Mouse (Mus musculus): Measurements from ENCODE around the gene Taf1a. TPM values are rescaled to one million over a fixed set of nuclear protein-coding genes. Genes with fewer than 3 reads are reported as not detected.
"Not testable (repeated sequence)": the region's sequence is repeated elsewhere in the genome, so short reads cannot be mapped to it uniquely, and the experiment has no call there.

Gene Taf1a
- polyA plus RNA-seq, 1 experiment, result 25.8 TPM

- DNase-seq, result no peak
- no peak for TF ChIP-seq CTCF (IDR thresholded peaks at IDR 0.05; ENCODE audit: borderline replicate concordance, insufficient read depth, low read depth, low read length)
- no peak for TF ChIP-seq POLR2A (IDR thresholded peaks at IDR 0.05; ENCODE audit: borderline replicate concordance, insufficient read depth, low read length)
- no peaks in the 10 kb centered on the region for H3K4me1 ChIP-seq (ENCODE audit: control insufficient read depth, insufficient read depth, low read length)
- H3K4me3 ChIP-seq (replicated peaks; ENCODE audit: insufficient read depth, low read depth, low read length), result no peak overlapping the region
- 83% methylated on average over 10 of the region's 10 CpGs for WGBS
- no peaks in the 10 kb centered on the region for H3K27me3 ChIP-seq (ENCODE audit: control insufficient read depth, insufficient read depth, low read length)
- no peak overlapping the region for H3K27ac ChIP-seq (ENCODE audit: insufficient read depth, low read length)
Measured at GRCm38 (mm10) chr1:183378321-183378941, 10.3 kb upstream of the Taf1a start.

DNA sequence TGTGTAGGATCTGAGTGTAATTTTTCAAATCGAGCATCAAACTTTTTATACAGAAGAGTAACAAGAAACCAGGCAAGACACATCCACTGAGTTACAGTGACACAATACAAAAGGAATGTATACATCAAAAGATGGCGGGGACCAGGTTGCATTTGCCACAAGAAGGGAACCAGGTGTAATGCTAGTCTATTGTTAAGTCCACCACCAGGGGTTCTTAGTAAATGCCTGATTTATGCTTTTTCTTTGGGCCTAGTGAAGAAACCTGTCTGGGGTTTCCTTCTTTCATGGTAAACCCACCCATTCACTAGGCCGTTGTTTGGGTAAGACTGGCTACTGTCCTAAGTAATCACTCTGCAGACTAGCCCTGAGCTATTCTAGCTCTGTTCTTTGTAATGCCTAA is 9.4 kb upstream of the Taf1a start:
- not testable (repeated sequence) for H3K27me3 ChIP-seq (ENCODE audit: control insufficient read depth, insufficient read depth, low read length); DNase-seq
- 86% methylated on average over 3 of the region's 3 CpGs for WGBS

DNA sequence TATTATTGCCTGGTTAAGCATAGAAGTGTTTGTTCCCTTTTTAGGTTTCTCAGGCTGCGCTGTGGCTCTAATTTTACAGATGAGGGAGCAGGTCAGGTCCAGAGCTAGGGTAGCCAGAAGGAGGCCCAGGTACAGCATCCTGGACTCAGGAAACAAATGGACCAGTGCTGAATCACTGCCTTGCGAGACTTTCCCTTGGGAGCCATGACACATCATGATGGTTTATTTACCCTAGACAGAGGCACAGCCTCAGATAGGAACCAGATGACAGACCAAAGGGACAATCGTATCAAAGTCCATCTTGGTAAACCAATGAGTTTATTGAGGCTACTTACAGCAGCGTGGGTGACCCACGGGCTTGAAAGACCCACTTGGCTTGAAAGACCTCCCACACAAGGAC is 7.0 kb upstream of the Taf1a start:
- no peaks in the 10 kb centered on the region for H3K4me1 ChIP-seq (ENCODE audit: control insufficient read depth, insufficient read depth, low read length)
- H3K27ac ChIP-seq (ENCODE audit: insufficient read depth, low read length), result no peak overlapping the region
- no peak for DNase-seq
- TF ChIP-seq CTCF (IDR thresholded peaks at IDR 0.05; ENCODE audit: borderline replicate concordance, insufficient read depth, low read depth, low read length) (no peak), POLR2A (IDR thresholded peaks at IDR 0.05; ENCODE audit: borderline replicate concordance, insufficient read depth, low read length) (no peak)
- no peak overlapping the region for H3K4me3 ChIP-seq (replicated peaks; ENCODE audit: insufficient read depth, low read depth, low read length)
- WGBS, result 89% methylated on average over 5 of the region's 5 CpGs
- H3K27me3 ChIP-seq (ENCODE audit: control insufficient read depth, insufficient read depth, low read length), result no peaks in the 10 kb centered on the region

More for the DNA sequence above, 9.4 kb upstream of the Taf1a start:
- H3K4me3 ChIP-seq (replicated peaks; ENCODE audit: insufficient read depth, low read depth, low read length); H3K27ac ChIP-seq (ENCODE audit: insufficient read depth, low read length); H3K4me1 ChIP-seq (ENCODE audit: control insufficient read depth, insufficient read depth, low read length): not testable (repeated sequence)

GRCm38 (mm10) chr1:183382621-183383020 is 6.2 kb upstream of the Taf1a start:
- Histone ChIP-seq H3K4me1 (ENCODE audit: control insufficient read depth, insufficient read depth, low read length) (no peaks in the 10 kb centered on the region), H3K27ac (ENCODE audit: insufficient read depth, low read length) (no peak overlapping the region), H3K27me3 (ENCODE audit: control insufficient read depth, insufficient read depth, low read length) (no peaks in the 10 kb centered on the region), H3K4me3 (replicated peaks; ENCODE audit: insufficient read depth, low read depth, low read length) (no peak overlapping the region)
- no peak for DNase-seq
- TF ChIP-seq CTCF (IDR thresholded peaks at IDR 0.05; ENCODE audit: borderline replicate concordance, insufficient read depth, low read depth, low read length) (no peak), POLR2A (IDR thresholded peaks at IDR 0.05; ENCODE audit: borderline replicate concordance, insufficient read depth, low read length) (no peak)
- WGBS, result 88% methylated on average over 2 of the region's 2 CpGs

GRCm38 (mm10) chr1:183387421-183387820 is 1.4 kb upstream of the Taf1a start:
- not testable (repeated sequence) for H3K27ac ChIP-seq (ENCODE audit: insufficient read depth, low read length); H3K4me1 ChIP-seq (ENCODE audit: control insufficient read depth, insufficient read depth, low read length); H3K4me3 ChIP-seq (replicated peaks; ENCODE audit: insufficient read depth, low read depth, low read length); DNase-seq; H3K27me3 ChIP-seq (ENCODE audit: control insufficient read depth, insufficient read depth, low read length)
- WGBS, result 93% methylated on average over 3 of the region's 3 CpGs

GRCm38 (mm10) chr1:183403396-183403795 is 14.6 kb downstream of the Taf1a start:
- H3K4me3 ChIP-seq (replicated peaks; ENCODE audit: insufficient read depth, low read depth, low read length), result no peak overlapping the region
- DNase-seq, result no peak
- WGBS, result 95% methylated on average over 3 of the region's 3 CpGs
- H3K27ac ChIP-seq (ENCODE audit: insufficient read depth, low read length), result no peak overlapping the region
- no peaks in the 10 kb centered on the region for H3K4me1 ChIP-seq (ENCODE audit: control insufficient read depth, insufficient read depth, low read length)
- TF ChIP-seq CTCF (IDR thresholded peaks at IDR 0.05; ENCODE audit: borderline replicate concordance, insufficient read depth, low read depth, low read length), result no peak
- no peaks in the 10 kb centered on the region for H3K27me3 ChIP-seq (ENCODE audit: control insufficient read depth, insufficient read depth, low read length)

- no peak for DNase-seq
- Histone ChIP-seq H3K27me3 (ENCODE audit: control insufficient read depth, insufficient read depth, low read length) (no peaks in the 10 kb centered on the region), H3K4me3 (replicated peaks; ENCODE audit: insufficient read depth, low read depth, low read length) (no peak overlapping the region), H3K27ac (ENCODE audit: insufficient read depth, low read length) (no peak overlapping the region), H3K4me1 (ENCODE audit: control insufficient read depth, insufficient read depth, low read length) (no peaks in the 10 kb centered on the region)
- TF ChIP-seq CTCF (IDR thresholded peaks at IDR 0.05; ENCODE audit: borderline replicate concordance, insufficient read depth, low read depth, low read length), result no peak
- TF ChIP-seq POLR2A (IDR thresholded peaks at IDR 0.05; ENCODE audit: borderline replicate concordance, insufficient read depth, low read length), result no peak
- 88% methylated on average over 15 of the region's 15 CpGs for WGBS
Measured at GRCm38 (mm10) chr1:183414081-183414727, 25.4 kb downstream of the Taf1a start.

- TF ChIP-seq CTCF (IDR thresholded peaks at IDR 0.05; ENCODE audit: borderline replicate concordance, insufficient read depth, low read depth, low read length) (no peak), POLR2A (IDR thresholded peaks at IDR 0.05; ENCODE audit: borderline replicate concordance, insufficient read depth, low read length) (no peak)
- no peak within 1 kb of the TSS for H3K27ac ChIP-seq (ENCODE audit: insufficient read depth, low read length)
- peaks cover 5% of the 10 kb centered on the region; the same call in 1 of the 2 replicates for H3K4me1 ChIP-seq (ENCODE audit: control insufficient read depth, insufficient read depth, low read length)
- 34% methylated on average over 12 of the region's 12 CpGs for WGBS
- H3K4me3 ChIP-seq (replicated peaks; ENCODE audit: insufficient read depth, low read depth, low read length), result no peak within 1 kb of the TSS
- no peak for DNase-seq
- no peaks in the 10 kb centered on the region for H3K27me3 ChIP-seq (ENCODE audit: control insufficient read depth, insufficient read depth, low read length)
Measured at GRCm38 (mm10) chr1:183417873-183418272, 29.1 kb downstream of the Taf1a start, which contains the start of gene Hhipl2. Hhipl2 (plus strand) TSS chr1:183418215.
